Mouse (Mus musculus) CH12.LX (cell line): ENCODE results near the gene Gm49425. TPM values are rescaled to one million over a fixed set of nuclear protein-coding genes. Genes with fewer than 3 reads are reported as not detected.
A peak's percentile ranks its signal among the peaks of the same experiment; 100 is the strongest.

Experiments
- DNase-seq: peaks from one replicate; pipeline ENCODE4 v3.0.0-alpha.2; 2013; ENCODE audit errors: extremely low read depth
- H3K27ac ChIP-seq: 2 replicates; pipeline ENCODE4 v1.5.1; 2012; ENCODE audit warnings: low read depth, mild to moderate bottlenecking, control low read depth, moderate library complexity; ENCODE audit not compliant: insufficient read depth
- H3K27me3 ChIP-seq: replicated peaks from 2 replicates; pipeline ENCODE3; 2012; ENCODE audit warnings: inconsistent platforms
- H3K36me3 ChIP-seq, 2 experiments: replicated peaks in 1 of 2; 2 replicates each; pipeline versions ENCODE3 to v1.6.1; 2012; ENCODE audit warnings: inconsistent platforms in 1 of 2, low read length in 1 of 2, mild to moderate bottlenecking in 1 of 2, mixed read lengths in 1 of 2, moderate library complexity in 1 of 2; ENCODE audit not compliant: control insufficient read depth in 1 of 2, insufficient read depth in 1 of 2
- H3K4me1 ChIP-seq, 2 experiments: 2 replicates each; pipeline ENCODE4 v1.6.1; 2012; ENCODE audit warnings: inconsistent platforms in 1 of 2, moderate library complexity in 1 of 2; ENCODE audit not compliant: insufficient read depth in 2 of 2, control insufficient read depth in 1 of 2
- H3K4me2 ChIP-seq: 2 replicates; pipeline ENCODE4 v1.6.1; 2012; ENCODE audit warnings: low read depth, mild to moderate bottlenecking, control low read depth; ENCODE audit not compliant: poor library complexity, insufficient read depth, severe bottlenecking
- H3K4me3 ChIP-seq, 3 experiments: fragments of 150-350 bp in 1 of 3; sonication (generic) in 1 of 3; replicated peaks in 1 of 3; 2 replicates each; pipeline versions ENCODE3 to v1.5.1; 2011 to 2012; ENCODE audit warnings: low read depth in 2 of 3, low read length in 2 of 3, mild to moderate bottlenecking in 2 of 3, moderate library complexity in 2 of 3, control low read depth in 1 of 3, improper control_type of control experiment in 1 of 3, inconsistent platforms in 1 of 3, mixed read lengths in 1 of 3; ENCODE audit not compliant: poor library complexity in 1 of 3
- H3K79me2 ChIP-seq: replicated peaks from 2 replicates; pipeline ENCODE4 v1.6.1; 2012; ENCODE audit warnings: mild to moderate bottlenecking, moderate library complexity; ENCODE audit not compliant: control insufficient read depth, poor library complexity, insufficient read depth, severe bottlenecking; ENCODE audit errors: extremely low read depth
- H3K9ac ChIP-seq: 2 replicates; pipeline ENCODE4 v1.6.1; 2012; ENCODE audit warnings: low read depth, mild to moderate bottlenecking, control low read depth, moderate library complexity; ENCODE audit not compliant: insufficient read depth
- H3K9me3 ChIP-seq: replicated peaks from 2 replicates; pipeline ENCODE3; 2012; ENCODE audit warnings: low read length, inconsistent platforms, mixed read lengths
- CTCF ChIP-seq, 2 experiments: IDR thresholded peaks in 1 of 2; conservative IDR thresholded peaks in 1 of 2; 2 replicates each; pipeline ENCODE4 v1.5.1; 2011 to 2012; ENCODE audit warnings: low read depth in 2 of 2, low read length in 2 of 2, improper control_type of control experiment in 1 of 2, inconsistent platforms in 1 of 2, mild to moderate bottlenecking in 1 of 2, moderate library complexity in 1 of 2
- ELF1 ChIP-seq: IDR thresholded peaks from 2 replicates; pipeline ENCODE4 v1.6.1; 2014; ENCODE audit warnings: low read depth, mild to moderate bottlenecking, inconsistent platforms, low read length, improper control_type of control experiment
- EP300 ChIP-seq: IDR thresholded peaks from 2 replicates; pipeline ENCODE4 v1.6.1; 2011; ENCODE audit warnings: low read length, improper control_type of control experiment
- ETS1 ChIP-seq: conservative IDR thresholded peaks from 2 replicates; pipeline ENCODE4 v1.6.1; 2012; ENCODE audit warnings: low read depth, mild to moderate bottlenecking, inconsistent platforms, low read length, improper control_type of control experiment, moderate library complexity
- GABPA ChIP-seq: IDR thresholded peaks from 2 replicates; pipeline ENCODE4 v1.6.1; 2012; ENCODE audit warnings: low read depth, low read length, improper control_type of control experiment, inconsistent platforms; ENCODE audit not compliant: insufficient replicate concordance
- HCFC1 ChIP-seq: IDR thresholded peaks from 2 replicates; pipeline ENCODE4 v1.6.1; 2012; ENCODE audit warnings: low read depth, mild to moderate bottlenecking, inconsistent platforms, low read length, improper control_type of control experiment
- JUND ChIP-seq: conservative IDR thresholded peaks from 2 replicates; pipeline ENCODE4 v1.6.1; 2011; ENCODE audit warnings: low read depth, low read length, improper control_type of control experiment
- KAT2A ChIP-seq: IDR thresholded peaks from 2 replicates; pipeline ENCODE4 v1.6.1; 2012; ENCODE audit warnings: low read length, improper control_type of control experiment, inconsistent platforms; ENCODE audit not compliant: insufficient replicate concordance
- MAFK ChIP-seq: IDR thresholded peaks from 2 replicates; pipeline ENCODE4 v1.6.1; 2011; ENCODE audit warnings: low read length, improper control_type of control experiment; ENCODE audit not compliant: insufficient replicate concordance
- MAX ChIP-seq: IDR thresholded peaks from 2 replicates; pipeline ENCODE4 v1.6.1; 2011; ENCODE audit warnings: low read length, improper control_type of control experiment
- NELFE ChIP-seq: IDR thresholded peaks from 2 replicates; pipeline ENCODE4 v1.6.1; 2011; ENCODE audit warnings: low read depth, low read length, improper control_type of control experiment
- POLR2A ChIP-seq: IDR thresholded peaks from 2 replicates; pipeline ENCODE4 v1.6.1; 2011; ENCODE audit warnings: low read depth, mild to moderate bottlenecking, improper control_type of control experiment, low read length
- POLR2AphosphoS2 ChIP-seq: IDR thresholded peaks from 2 replicates; pipeline ENCODE4 v1.6.1; 2011; ENCODE audit warnings: low read depth, low read length, improper control_type of control experiment
- RAD21 ChIP-seq: IDR thresholded peaks from 2 replicates; pipeline ENCODE4 v1.6.1; 2011; ENCODE audit warnings: low read depth, mild to moderate bottlenecking, low read length, improper control_type of control experiment, moderate library complexity
- SMC3 ChIP-seq: IDR thresholded peaks from 2 replicates; pipeline ENCODE4 v1.6.1; 2011; ENCODE audit warnings: low read depth, low read length, improper control_type of control experiment
- TCF12 ChIP-seq: IDR thresholded peaks from 2 replicates; pipeline ENCODE4 v1.6.1; 2014; ENCODE audit warnings: low read depth, mild to moderate bottlenecking, inconsistent platforms, low read length, improper control_type of control experiment
- UBTF ChIP-seq: IDR thresholded peaks from 2 replicates; pipeline ENCODE4 v1.6.1; 2012; ENCODE audit warnings: low read depth, mild to moderate bottlenecking, inconsistent platforms, low read length, improper control_type of control experiment, moderate library complexity
- ZC3H11A ChIP-seq: IDR thresholded peaks from 2 replicates; pipeline ENCODE4 v1.6.1; 2012; ENCODE audit warnings: low read depth, mild to moderate bottlenecking, inconsistent platforms, low read length, improper control_type of control experiment
- ZNF384 ChIP-seq: IDR thresholded peaks from 2 replicates; pipeline ENCODE4 v1.6.1; 2012; ENCODE audit warnings: low read depth, low read length, improper control_type of control experiment, inconsistent platforms
- dilution Hi-C: fragments of 300-500 bp; cut with MboI; formaldehyde crosslinking; loops from 2 replicates; pipeline ENCODE4 v1.14.3; 2020; ENCODE audit warnings: low sequenced_read_pairs; ENCODE audit not compliant: extremely low pct_unique_long_range_greater_than_20kb, extremely low pct_ligation_motif_present
- in situ Hi-C: fragments of 300-500 bp; cut with MboI; formaldehyde crosslinking; loops from 3 replicates; pipeline ENCODE4 v1.14.3; 2019; ENCODE audit warnings: low sequenced_read_pairs, low pct_ligation_motif_present, low pct_unique_long_range_greater_than_20kb, mixed read lengths
- polyA plus RNA-seq: library from polyadenylated mRNA; unstranded; fragments of >175 nt; gene quantifications from 2 replicates; pipeline ENCODE4 v1.2.1, GENCODE M21; 2012; ENCODE audit warnings: low read depth; ENCODE audit not compliant: insufficient read length
- total RNA-seq, 2 experiments: library from RNA; depleted of rRNA; stranded (reverse); fragments of 300-350 nt in 1 of 2; fragments of >200 nt in 1 of 2; gene quantifications; 2 replicates each; pipeline ENCODE4 v1.2.3; 2012 to 2014

Gm49425 gene
- total and polyA plus RNA-seq, 3 experiments = not detected

- Histone ChIP-seq H3K4me2 (no peak overlapping the region), H3K27me3 (peaks cover 88% of the 10 kb centered on the region)
- in situ Hi-C loops = no loop called here
These were observed 9.9 kb downstream of the Gm49425 start for GRCm38 (mm10) chr15:101506896-101507758.

GRCm38 (mm10) chr15:101497181-101497580 lies 19.9 kb downstream of the Gm49425 start:
- Histone ChIP-seq H3K27ac (no peak overlapping the region), H3K4me3 (no peak overlapping the region), H3K36me3 (no peaks in the 10 kb centered on the region), H3K9ac (no peak overlapping the region), H3K9me3 (no peaks in the 10 kb centered on the region)
- DNase-seq = peak; percentile 20
- TF ChIP-seq CTCF (conservative IDR thresholded peaks at IDR 0.05 in 1 of 2, IDR thresholded peaks at IDR 0.05 in 1 of 2; ENCODE audit: low read depth in 2 of 2, low read length in 2 of 2) (peak in 1 of 2 experiments; percentile 65; a peak in 2 of 4 replicates), HCFC1 (no peak), SMC3 (peak; percentile 66), RAD21 (peak; percentile 35)
- TF ChIP-seq, all 38 proteins: peak for 3
- Histone ChIP-seq H3K27me3 (peaks cover 92% of the 10 kb centered on the region), H3K79me2 (no peaks in the 10 kb centered on the region), H3K4me1 (no peaks in the 10 kb centered on the region), H3K4me2 (no peak overlapping the region)
- dilution Hi-C loops (no loop called here), in situ Hi-C loops (loop anchor here (5.0 kb wide), 1 partner anchor 155 kb away; no protein-coding TSS in a partner anchor)

More at GRCm38 (mm10) chr15:101506896-101507758, 9.9 kb downstream of the Gm49425 start:
- TF ChIP-seq UBTF (no peak), KAT2A (no peak), ZC3H11A (no peak), EP300 (no peak), ELF1 (no peak), GABPA (no peak), ZNF384 (no peak), TCF12 (no peak), HCFC1 (no peak), JUND (no peak), POLR2AphosphoS2 (no peak), POLR2A (no peak), ETS1 (no peak), MAX (no peak), MAFK (no peak), NELFE (no peak)
- dilution Hi-C loops = no loop called here
- Histone ChIP-seq H3K4me3 (no peak overlapping the region), H3K79me2 (no peaks in the 10 kb centered on the region), H3K9me3 (no peaks in the 10 kb centered on the region), H3K4me1 (no peaks in the 10 kb centered on the region), H3K36me3 (no peaks in the 10 kb centered on the region), H3K27ac (no peak overlapping the region), H3K9ac (no peak overlapping the region)
- no peak for DNase-seq
